Mouse (Mus musculus) neutrophil, adult 65 days (primary cell): ENCODE data around the gene Col10a1. TPM values are rescaled to one million over a fixed set of nuclear protein-coding genes. Genes with fewer than 3 reads are reported as not detected.

Experiments
- total RNA-seq: library from RNA; stranded (reverse); gene quantifications from 2 replicates; pipeline ENCODE4 v1.2.4, GENCODE M21; 2023

The Col10a1 gene
- not detected in 2 replicates for total RNA-seq

GRCm38 (mm10) chr10:34389681-34390080 lies at the start of gene Col10a1:
Gene Col10a1, plus strand, starts transcription at chr10:34389981.

GRCm38 (mm10) chr10:34418204-34418756 lies 28.5 kb downstream of the Col10a1 start, which contains the start of gene Nt5dc1:
Gene Nt5dc1, minus strand, starts transcription at chr10:34418552.

Other genes starting within 250 kb of the Col10a1 start
- gene Dse, start 182.3 kb upstream of the Col10a1 start, total RNA-seq: 11.3 and 13.2 TPM in 2 replicates
- 91.6 and 98.6 TPM in 2 replicates for gene Tspyl1, start 107.8 kb upstream of the Col10a1 start, total RNA-seq
- gene Tspyl4, start 92.5 kb upstream of the Col10a1 start, total RNA-seq: 1.1 and 1.3 TPM in 2 replicates
- gene Nt5dc1, start 28.6 kb downstream of the Col10a1 start, total RNA-seq: 42.3 and 53.1 TPM in 2 replicates
- not detected in 2 replicates for gene Frk, start 93.4 kb downstream of the Col10a1 start, total RNA-seq